Mouse (Mus musculus): ENCODE results near the gene Ptpn22. TPM values are rescaled to one million over a fixed set of nuclear protein-coding genes. Genes with fewer than 3 reads are reported as not detected.

Ptpn22 gene
- polyA plus RNA-seq, 1 experiment = 27.3 TPM

GRCm38 (mm10) chr3:103850644-103851363, 8.8 kb upstream of the Ptpn22 start:
- TF ChIP-seq POLR2A (IDR thresholded peaks at IDR 0.05; ENCODE audit: low read depth, low read length) (no peak), CTCF (IDR thresholded peaks at IDR 0.05; ENCODE audit: extremely low read depth, insufficient read depth, insufficient read length, insufficient replicate concordance) (no peak)
- WGBS = 56% methylated on average over 9 of the region's 9 CpGs
- no peaks in the 10 kb centered on the region; the same call in 1 of the 2 replicates for H3K4me1 ChIP-seq (ENCODE audit: control insufficient read depth, insufficient read depth, insufficient read length)
- no peaks in the 10 kb centered on the region for H3K27me3 ChIP-seq (ENCODE audit: control insufficient read depth, insufficient read depth, low read length)
- no peaks in the 10 kb centered on the region for H3K36me3 ChIP-seq (ENCODE audit: control insufficient read depth, insufficient read depth, low read length)
- H3K4me3 ChIP-seq (ENCODE audit: extremely low read depth, insufficient read depth, insufficient read length) = no peak overlapping the region
- peak overlapping the region; percentile 45; the same call in 1 of the 2 replicates for H3K27ac ChIP-seq (ENCODE audit: insufficient read depth, low read length)
- DNase-seq (ENCODE audit: low read depth in 1 of 2, low spot score in 2 of 2) = no peak

- WGBS = 80% methylated on average over 6 of the region's 6 CpGs
- TF ChIP-seq POLR2A (IDR thresholded peaks at IDR 0.05; ENCODE audit: low read depth, low read length) = no peak
- no peak for TF ChIP-seq CTCF (IDR thresholded peaks at IDR 0.05; ENCODE audit: extremely low read depth, insufficient read depth, insufficient read length, insufficient replicate concordance)
- Histone ChIP-seq H3K27me3 (ENCODE audit: control insufficient read depth, insufficient read depth, low read length) (no peaks in the 10 kb centered on the region), H3K27ac (ENCODE audit: insufficient read depth, low read length) (peak overlapping the region; percentile 42; the same call in 1 of the 2 replicates), H3K4me3 (ENCODE audit: extremely low read depth, insufficient read depth, insufficient read length) (no peak overlapping the region), H3K36me3 (ENCODE audit: control insufficient read depth, insufficient read depth, low read length) (no peaks in the 10 kb centered on the region), H3K4me1 (ENCODE audit: control insufficient read depth, insufficient read depth, insufficient read length) (no peaks in the 10 kb centered on the region; the same call in 1 of the 2 replicates)
- DNase-seq (ENCODE audit: low read depth in 1 of 2, low spot score in 2 of 2) = no peak
Measured at GRCm38 (mm10) chr3:103851481-103851880, 8.1 kb upstream of the Ptpn22 start.

GRCm38 (mm10) chr3:103851882-103852281, 7.7 kb upstream of the Ptpn22 start:
- H3K27ac ChIP-seq (ENCODE audit: insufficient read depth, low read length) = peak overlapping the region; percentile 42; the same call in 1 of the 2 replicates
- H3K4me1 ChIP-seq (ENCODE audit: control insufficient read depth, insufficient read depth, insufficient read length) = no peaks in the 10 kb centered on the region; the same call in 1 of the 2 replicates
- 72% methylated on average over 8 of the region's 8 CpGs for WGBS
- no peak for DNase-seq (ENCODE audit: low read depth in 1 of 2, low spot score in 2 of 2)
- TF ChIP-seq CTCF (IDR thresholded peaks at IDR 0.05; ENCODE audit: extremely low read depth, insufficient read depth, insufficient read length, insufficient replicate concordance) (no peak), POLR2A (IDR thresholded peaks at IDR 0.05; ENCODE audit: low read depth, low read length) (no peak)
- H3K4me3 ChIP-seq (ENCODE audit: extremely low read depth, insufficient read depth, insufficient read length) = no peak overlapping the region
- H3K27me3 ChIP-seq (ENCODE audit: control insufficient read depth, insufficient read depth, low read length) = no peaks in the 10 kb centered on the region
- no peaks in the 10 kb centered on the region for H3K36me3 ChIP-seq (ENCODE audit: control insufficient read depth, insufficient read depth, low read length)

- Histone ChIP-seq H3K4me1 (ENCODE audit: control insufficient read depth, insufficient read depth, insufficient read length) (peaks cover 1% of the 10 kb centered on the region; the same call in 1 of the 2 replicates), H3K36me3 (ENCODE audit: control insufficient read depth, insufficient read depth, low read length) (no peaks in the 10 kb centered on the region), H3K4me3 (ENCODE audit: extremely low read depth, insufficient read depth, insufficient read length) (no peak overlapping the region), H3K27ac (ENCODE audit: insufficient read depth, low read length) (no peak overlapping the region; the same call in 1 of the 2 replicates), H3K27me3 (ENCODE audit: control insufficient read depth, insufficient read depth, low read length) (no peaks in the 10 kb centered on the region)
- TF ChIP-seq CTCF (IDR thresholded peaks at IDR 0.05; ENCODE audit: extremely low read depth, insufficient read depth, insufficient read length, insufficient replicate concordance) (peak; percentile 61; the same call in 1 of the 2 replicates), POLR2A (IDR thresholded peaks at IDR 0.05; ENCODE audit: low read depth, low read length) (no peak)
- WGBS = 25% methylated on average over 3 of the region's 3 CpGs
- peak; percentile 81 to 85 for DNase-seq (ENCODE audit: low read depth in 1 of 2, low spot score in 2 of 2)
Measured at GRCm38 (mm10) chr3:103852565-103853299, 6.9 kb upstream of the Ptpn22 start.

GRCm38 (mm10) chr3:103853804-103854203, 5.8 kb upstream of the Ptpn22 start:
- H3K4me3 ChIP-seq (ENCODE audit: extremely low read depth, insufficient read depth, insufficient read length) = no peak overlapping the region
- H3K27me3 ChIP-seq (ENCODE audit: control insufficient read depth, insufficient read depth, low read length) = no peaks in the 10 kb centered on the region
- TF ChIP-seq POLR2A (IDR thresholded peaks at IDR 0.05; ENCODE audit: low read depth, low read length) (no peak), CTCF (IDR thresholded peaks at IDR 0.05; ENCODE audit: extremely low read depth, insufficient read depth, insufficient read length, insufficient replicate concordance) (no peak)
- no peak overlapping the region for H3K27ac ChIP-seq (ENCODE audit: insufficient read depth, low read length)
- H3K36me3 ChIP-seq (ENCODE audit: control insufficient read depth, insufficient read depth, low read length) = no peaks in the 10 kb centered on the region
- DNase-seq (ENCODE audit: low read depth in 1 of 2, low spot score in 2 of 2) = no peak
- H3K4me1 ChIP-seq (ENCODE audit: control insufficient read depth, insufficient read depth, insufficient read length) = peaks cover 5% of the 10 kb centered on the region; the same call in 1 of the 2 replicates
- WGBS = 58% methylated on average over 8 of the region's 8 CpGs

- Histone ChIP-seq H3K36me3 (ENCODE audit: control insufficient read depth, insufficient read depth, low read length) (no peaks in the 10 kb centered on the region), H3K4me1 (ENCODE audit: control insufficient read depth, insufficient read depth, insufficient read length) (peaks cover 5% of the 10 kb centered on the region; the same call in 1 of the 2 replicates), H3K4me3 (ENCODE audit: extremely low read depth, insufficient read depth, insufficient read length) (peak overlapping the region; percentile 22; the same call in 1 of the 2 replicates), H3K27me3 (ENCODE audit: control insufficient read depth, insufficient read depth, low read length) (no peaks in the 10 kb centered on the region), H3K27ac (ENCODE audit: insufficient read depth, low read length) (peak overlapping the region; percentile 85)
- 42% methylated on average over 7 of the region's 7 CpGs for WGBS
- TF ChIP-seq CTCF (IDR thresholded peaks at IDR 0.05; ENCODE audit: extremely low read depth, insufficient read depth, insufficient read length, insufficient replicate concordance) (no peak), POLR2A (IDR thresholded peaks at IDR 0.05; ENCODE audit: low read depth, low read length) (peak; percentile 51; the same call in 1 of the 2 replicates)
- DNase-seq (ENCODE audit: low read depth in 1 of 2, low spot score in 2 of 2) = no peak
Measured at GRCm38 (mm10) chr3:103857036-103857805, 2.4 kb upstream of the Ptpn22 start.
